19 mouse cellular contexts compared by ENCODE assay signal in the genomic region with DNA sequence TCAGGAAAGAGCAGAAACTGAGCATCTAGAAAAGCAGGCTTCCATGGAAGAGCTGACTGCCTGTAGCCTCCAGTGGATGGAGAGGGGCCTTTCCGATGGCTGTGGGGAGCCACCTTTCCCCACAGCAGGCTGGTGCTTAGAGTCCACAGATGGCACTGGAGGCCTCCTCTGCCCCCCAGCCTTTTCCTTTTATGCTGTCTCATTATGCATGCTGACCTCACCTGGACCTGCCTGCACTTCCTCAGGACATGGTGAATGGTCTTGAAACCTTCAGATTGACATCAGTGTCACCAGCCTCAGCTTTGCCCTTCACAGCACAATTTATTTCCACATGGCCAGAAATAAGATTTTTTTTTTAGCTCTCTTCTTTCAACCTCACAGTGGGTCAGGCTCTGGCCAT.
DNase-seq lines count a peak whose midpoint lies in the region; ATAC-seq lines count a peak whose summit lies in the region.
"Had no signal": no experiment of that assay in that cellular context is flagged by ENCODE, and none has a peak within 500 bp of the region (broad histone marks: within the 10 kb centered on the region; RNA-seq: fewer than 3 reads in every experiment).

No protein-coding gene starts in this region.

- H3K4me2 ChIP-seq in hindbrain, embryonic 14.5 days (replicated peaks) = no peak overlapping the region
- H3K4me2 ChIP-seq in midbrain, embryonic 13.5 days (replicated peaks) = no peak overlapping the region
- H3K4me2 ChIP-seq in midbrain, embryonic 11.5 days = no peak overlapping the region
- H3K4me2 ChIP-seq in forebrain, embryonic 13.5 days = no peak overlapping the region
- H3K4me2 ChIP-seq in kidney, embryonic 14.5 days (replicated peaks; ENCODE audit: low read depth, low read length) = no peak overlapping the region
- H3K4me2 ChIP-seq: embryonic facial prominence, embryonic 12.5 days; neural tube, embryonic 13.5 days; stomach, embryonic 15.5 days had no signal

- no peak overlapping the region for H3K9ac ChIP-seq in hindbrain, embryonic 14.5 days
- H3K9ac ChIP-seq in midbrain, embryonic 13.5 days (replicated peaks) = no peak overlapping the region
- H3K9ac ChIP-seq in midbrain, embryonic 11.5 days (ENCODE audit: low read length) = no peak overlapping the region
- H3K9ac ChIP-seq in forebrain, embryonic 13.5 days = no peak overlapping the region
- H3K9ac ChIP-seq in kidney, embryonic 14.5 days (ENCODE audit: low read depth, low read length) = no peak overlapping the region
- H3K9ac ChIP-seq: embryonic facial prominence, embryonic 12.5 days; liver, postnatal 0 days; neural tube, embryonic 13.5 days; stomach, embryonic 15.5 days had no signal

- no peak for DNase-seq in hindbrain, embryonic 10.5 days (ENCODE audit: low spot score)
- DNase-seq in hindbrain, embryonic 14.5 days (ENCODE audit: low spot score) = no peak
- DNase-seq in midbrain, embryonic 11.5 days (ENCODE audit: low spot score, missing footprints) = no peak
- no peak for DNase-seq in gastrocnemius, adult 18-20 months (ENCODE audit: low spot score)
- DNase-seq: B cell, adult 2 months; gastrocnemius, postnatal 36 days; kidney, adult 18-20 months; kidney, postnatal 14 days; liver, postnatal 0 days; lung, postnatal 10 days; thymus, adult 18-20 months had no signal

- peaks cover 41% of the 10 kb centered on the region for H3K4me1 ChIP-seq in hindbrain, embryonic 10.5 days (replicated peaks)
- peaks cover 40% of the 10 kb centered on the region for H3K4me1 ChIP-seq in hindbrain, embryonic 14.5 days (replicated peaks; ENCODE audit: control insufficient read depth, insufficient read depth, low read length)
- H3K4me1 ChIP-seq in midbrain, embryonic 13.5 days (replicated peaks) = peaks cover 43% of the 10 kb centered on the region
- H3K4me1 ChIP-seq in midbrain, embryonic 11.5 days (ENCODE audit: control insufficient read depth, insufficient read depth, low read length) = peaks cover 13% of the 10 kb centered on the region; the same call in 1 of the 2 replicates
- H3K4me1 ChIP-seq in forebrain, embryonic 13.5 days = peaks cover 61% of the 10 kb centered on the region
- 0 out of 2 replicates have a peak, but pooled peaks cover 3% of the 10 kb centered on the region for H3K4me1 ChIP-seq in kidney, embryonic 14.5 days (ENCODE audit: control insufficient read depth, insufficient read depth, low read length)
- H3K4me1 ChIP-seq: stomach, embryonic 15.5 days had no signal

- ATAC-seq in hindbrain, embryonic 14.5 days (ENCODE audit: low FRiP score) = no peak
- ATAC-seq in midbrain, embryonic 13.5 days = no peak
- no peak for ATAC-seq in midbrain, embryonic 11.5 days (ENCODE audit: low FRiP score)
- ATAC-seq in forebrain, embryonic 13.5 days = no peak
- ATAC-seq in kidney, embryonic 14.5 days (ENCODE audit: low FRiP score, low TSS enrichment) = no peak
- ATAC-seq: liver, postnatal 0 days had no signal

- 52% methylated on average over 1 of the region's 1 CpGs for WGBS in hindbrain, embryonic 10.5 days
- WGBS in hindbrain, embryonic 14.5 days = 38% methylated on average over 1 of the region's 1 CpGs
- 46% methylated on average over 1 of the region's 1 CpGs for WGBS in midbrain, embryonic 13.5 days
- 59% methylated on average over 1 of the region's 1 CpGs for WGBS in midbrain, embryonic 11.5 days
- WGBS in forebrain, embryonic 13.5 days = 35% methylated on average over 1 of the region's 1 CpGs
- 90% methylated on average over 1 of the region's 1 CpGs for WGBS in kidney, embryonic 14.5 days

- no peaks in the 10 kb centered on the region for H3K9me3 ChIP-seq in hindbrain, embryonic 10.5 days
- H3K9me3 ChIP-seq in hindbrain, embryonic 14.5 days (ENCODE audit: control insufficient read depth, low read length) = no peaks in the 10 kb centered on the region
- H3K9me3 ChIP-seq in midbrain, embryonic 13.5 days = no peaks in the 10 kb centered on the region; the same call in 1 of the 2 replicates
- H3K9me3 ChIP-seq in midbrain, embryonic 11.5 days (ENCODE audit: control insufficient read depth, low read length) = no peaks in the 10 kb centered on the region
- 0 out of 2 replicates have a peak, but pooled peaks cover 7% of the 10 kb centered on the region for H3K9me3 ChIP-seq in forebrain, embryonic 13.5 days (replicated peaks)
- H3K9me3 ChIP-seq in kidney, embryonic 14.5 days (ENCODE audit: control insufficient read depth, low read length) = no peaks in the 10 kb centered on the region
- H3K9me3 ChIP-seq: embryonic facial prominence, embryonic 12.5 days; limb, embryonic 10.5 days; stomach, embryonic 15.5 days had no signal

- H3K27me3 ChIP-seq in hindbrain, embryonic 10.5 days (ENCODE audit: insufficient read depth, poor library complexity, severe bottlenecking) = peaks cover 13% of the 10 kb centered on the region
- H3K27me3 ChIP-seq in hindbrain, embryonic 14.5 days (ENCODE audit: control insufficient read depth, insufficient read depth, low read length) = no peaks in the 10 kb centered on the region
- H3K27me3 ChIP-seq in midbrain, embryonic 13.5 days = no peaks in the 10 kb centered on the region
- no peaks in the 10 kb centered on the region for H3K27me3 ChIP-seq in midbrain, embryonic 11.5 days (ENCODE audit: control insufficient read depth, insufficient read depth, low read length)
- H3K27me3 ChIP-seq in forebrain, embryonic 13.5 days = no peaks in the 10 kb centered on the region
- peaks cover 3% of the 10 kb centered on the region; the same call in 1 of the 2 replicates for H3K27me3 ChIP-seq in kidney, embryonic 14.5 days (ENCODE audit: control insufficient read depth, insufficient read depth, low read length)
- H3K27me3 ChIP-seq: neural tube, embryonic 13.5 days had no signal

- peak overlapping the region; percentile 29; the same call in 1 of the 2 replicates for H3K27ac ChIP-seq in hindbrain, embryonic 10.5 days
- no peak overlapping the region for H3K27ac ChIP-seq in hindbrain, embryonic 14.5 days
- H3K27ac ChIP-seq in midbrain, embryonic 13.5 days = 0 out of 2 replicates have a peak overlapping the region, but pooled peaks have one; percentile 51
- no peak overlapping the region for H3K27ac ChIP-seq in midbrain, embryonic 11.5 days (ENCODE audit: low read depth, low read length)
- peak overlapping the region; percentile 59 for H3K27ac ChIP-seq in forebrain, embryonic 13.5 days
- no peak overlapping the region for H3K27ac ChIP-seq in kidney, embryonic 14.5 days (ENCODE audit: low read depth, low read length)
- H3K27ac ChIP-seq: embryonic facial prominence, embryonic 12.5 days; limb, embryonic 10.5 days; neural tube, embryonic 13.5 days; stomach, embryonic 15.5 days had no signal

- H3K36me3 ChIP-seq in hindbrain, embryonic 10.5 days = no peaks in the 10 kb centered on the region
- no peaks in the 10 kb centered on the region for H3K36me3 ChIP-seq in hindbrain, embryonic 14.5 days (replicated peaks; ENCODE audit: control insufficient read depth, insufficient read depth)
- no peaks in the 10 kb centered on the region for H3K36me3 ChIP-seq in midbrain, embryonic 13.5 days
- H3K36me3 ChIP-seq in midbrain, embryonic 11.5 days (ENCODE audit: control insufficient read depth, insufficient read depth, low read length) = no peaks in the 10 kb centered on the region
- H3K36me3 ChIP-seq in forebrain, embryonic 13.5 days (ENCODE audit: poor library complexity, severe bottlenecking) = no peaks in the 10 kb centered on the region
- no peaks in the 10 kb centered on the region for H3K36me3 ChIP-seq in kidney, embryonic 14.5 days (ENCODE audit: control insufficient read depth, insufficient read depth, low read length)
- H3K36me3 ChIP-seq: embryonic facial prominence, embryonic 12.5 days; limb, embryonic 10.5 days; neural tube, embryonic 13.5 days; stomach, embryonic 15.5 days had no signal

- H3K4me3 ChIP-seq in hindbrain, embryonic 10.5 days = no peak overlapping the region
- H3K4me3 ChIP-seq in hindbrain, embryonic 14.5 days (replicated peaks; ENCODE audit: low read length) = no peak overlapping the region
- no peak overlapping the region for H3K4me3 ChIP-seq in midbrain, embryonic 13.5 days (replicated peaks)
- no peak overlapping the region for H3K4me3 ChIP-seq in midbrain, embryonic 11.5 days (ENCODE audit: low read depth, low read length)
- no peak overlapping the region for H3K4me3 ChIP-seq in forebrain, embryonic 13.5 days
- no peak overlapping the region for H3K4me3 ChIP-seq in kidney, embryonic 14.5 days (ENCODE audit: low read length)
- H3K4me3 ChIP-seq: embryonic facial prominence, embryonic 12.5 days; erythroblast, embryonic 14.5 days; limb, embryonic 10.5 days; neural tube, embryonic 13.5 days; stomach, embryonic 15.5 days had no signal

Comparison
In these comparisons a context has a peak if more than half of its experiments do, and no peak if none do; other contexts are left out.
1. H3K27ac ChIP-seq: peak in hindbrain, embryonic 10.5 days (single experiment), midbrain, embryonic 13.5 days (single experiment) and forebrain, embryonic 13.5 days (single experiment); none in hindbrain, embryonic 14.5 days (single experiment), midbrain, embryonic 11.5 days (single experiment) and kidney, embryonic 14.5 days (single experiment).